Mouse (Mus musculus) CH12.LX (cell line): ENCODE measurements around the gene Snrk. TPM values are rescaled to one million over a fixed set of nuclear protein-coding genes. Genes with fewer than 3 reads are reported as not detected.

Source experiments
- DNase-seq: peaks from one replicate; pipeline ENCODE4 v3.0.0-alpha.2; 2013; ENCODE audit errors: extremely low read depth
- H3K27ac ChIP-seq: 2 replicates; pipeline ENCODE4 v1.5.1; 2012; ENCODE audit warnings: low read depth, mild to moderate bottlenecking, control low read depth, moderate library complexity; ENCODE audit not compliant: insufficient read depth
- H3K27me3 ChIP-seq: replicated peaks from 2 replicates; pipeline ENCODE3; 2012; ENCODE audit warnings: inconsistent platforms
- H3K36me3 ChIP-seq, 2 experiments: replicated peaks in 1 of 2; 2 replicates each; pipeline versions ENCODE3 to v1.6.1; 2012; ENCODE audit warnings: inconsistent platforms in 1 of 2, low read length in 1 of 2, mild to moderate bottlenecking in 1 of 2, mixed read lengths in 1 of 2, moderate library complexity in 1 of 2; ENCODE audit not compliant: control insufficient read depth in 1 of 2, insufficient read depth in 1 of 2
- H3K4me1 ChIP-seq, 2 experiments: 2 replicates each; pipeline ENCODE4 v1.6.1; 2012; ENCODE audit warnings: inconsistent platforms in 1 of 2, moderate library complexity in 1 of 2; ENCODE audit not compliant: insufficient read depth in 2 of 2, control insufficient read depth in 1 of 2
- H3K4me2 ChIP-seq: 2 replicates; pipeline ENCODE4 v1.6.1; 2012; ENCODE audit warnings: low read depth, mild to moderate bottlenecking, control low read depth; ENCODE audit not compliant: poor library complexity, insufficient read depth, severe bottlenecking
- H3K4me3 ChIP-seq, 3 experiments: fragments of 150-350 bp in 1 of 3; sonication (generic) in 1 of 3; replicated peaks in 1 of 3; 2 replicates each; pipeline versions ENCODE3 to v1.5.1; 2011 to 2012; ENCODE audit warnings: low read depth in 2 of 3, low read length in 2 of 3, mild to moderate bottlenecking in 2 of 3, moderate library complexity in 2 of 3, control low read depth in 1 of 3, improper control_type of control experiment in 1 of 3, inconsistent platforms in 1 of 3, mixed read lengths in 1 of 3; ENCODE audit not compliant: poor library complexity in 1 of 3
- H3K79me2 ChIP-seq: replicated peaks from 2 replicates; pipeline ENCODE4 v1.6.1; 2012; ENCODE audit warnings: mild to moderate bottlenecking, moderate library complexity; ENCODE audit not compliant: control insufficient read depth, poor library complexity, insufficient read depth, severe bottlenecking; ENCODE audit errors: extremely low read depth
- H3K9ac ChIP-seq: 2 replicates; pipeline ENCODE4 v1.6.1; 2012; ENCODE audit warnings: low read depth, mild to moderate bottlenecking, control low read depth, moderate library complexity; ENCODE audit not compliant: insufficient read depth
- H3K9me3 ChIP-seq: replicated peaks from 2 replicates; pipeline ENCODE3; 2012; ENCODE audit warnings: low read length, inconsistent platforms, mixed read lengths
- CHD1 ChIP-seq: IDR thresholded peaks from 2 replicates; pipeline ENCODE4 v1.6.1; 2012; ENCODE audit warnings: low read depth, low read length, improper control_type of control experiment, inconsistent platforms
- CTCF ChIP-seq, 2 experiments: IDR thresholded peaks in 1 of 2; conservative IDR thresholded peaks in 1 of 2; 2 replicates each; pipeline ENCODE4 v1.5.1; 2011 to 2012; ENCODE audit warnings: low read depth in 2 of 2, low read length in 2 of 2, improper control_type of control experiment in 1 of 2, inconsistent platforms in 1 of 2, mild to moderate bottlenecking in 1 of 2, moderate library complexity in 1 of 2
- E2F4 ChIP-seq: IDR thresholded peaks from 2 replicates; pipeline ENCODE4 v1.6.1; 2011; ENCODE audit warnings: low read depth, low read length, improper control_type of control experiment; ENCODE audit not compliant: insufficient replicate concordance
- ELF1 ChIP-seq: IDR thresholded peaks from 2 replicates; pipeline ENCODE4 v1.6.1; 2014; ENCODE audit warnings: low read depth, mild to moderate bottlenecking, inconsistent platforms, low read length, improper control_type of control experiment
- GABPA ChIP-seq: IDR thresholded peaks from 2 replicates; pipeline ENCODE4 v1.6.1; 2012; ENCODE audit warnings: low read depth, low read length, improper control_type of control experiment, inconsistent platforms; ENCODE audit not compliant: insufficient replicate concordance
- IRF4 ChIP-seq: IDR thresholded peaks from 2 replicates; pipeline ENCODE4 v1.6.1; 2014; ENCODE audit warnings: low read depth, mild to moderate bottlenecking, inconsistent platforms, low read length, improper control_type of control experiment
- JUN ChIP-seq: IDR thresholded peaks from 2 replicates; pipeline ENCODE4 v1.6.1; 2011; ENCODE audit warnings: low read depth, mild to moderate bottlenecking, low read length, improper control_type of control experiment, moderate library complexity; ENCODE audit not compliant: insufficient read depth
- JUND ChIP-seq: conservative IDR thresholded peaks from 2 replicates; pipeline ENCODE4 v1.6.1; 2011; ENCODE audit warnings: low read depth, low read length, improper control_type of control experiment
- KAT2A ChIP-seq: IDR thresholded peaks from 2 replicates; pipeline ENCODE4 v1.6.1; 2012; ENCODE audit warnings: low read length, improper control_type of control experiment, inconsistent platforms; ENCODE audit not compliant: insufficient replicate concordance
- MAFK ChIP-seq: IDR thresholded peaks from 2 replicates; pipeline ENCODE4 v1.6.1; 2011; ENCODE audit warnings: low read length, improper control_type of control experiment; ENCODE audit not compliant: insufficient replicate concordance
- MEF2A ChIP-seq: IDR thresholded peaks from 2 replicates; pipeline ENCODE4 v1.6.1; 2014; ENCODE audit warnings: low read depth, mild to moderate bottlenecking, inconsistent platforms, low read length, improper control_type of control experiment, borderline replicate concordance
- POLR2A ChIP-seq: IDR thresholded peaks from 2 replicates; pipeline ENCODE4 v1.6.1; 2011; ENCODE audit warnings: low read depth, mild to moderate bottlenecking, improper control_type of control experiment, low read length
- RAD21 ChIP-seq: IDR thresholded peaks from 2 replicates; pipeline ENCODE4 v1.6.1; 2011; ENCODE audit warnings: low read depth, mild to moderate bottlenecking, low read length, improper control_type of control experiment, moderate library complexity
- RCOR1 ChIP-seq: conservative IDR thresholded peaks from 2 replicates; pipeline ENCODE4 v1.6.1; 2012; ENCODE audit warnings: low read depth, mild to moderate bottlenecking, inconsistent platforms, low read length, improper control_type of control experiment
- SMC3 ChIP-seq: IDR thresholded peaks from 2 replicates; pipeline ENCODE4 v1.6.1; 2011; ENCODE audit warnings: low read depth, low read length, improper control_type of control experiment
- UBTF ChIP-seq: IDR thresholded peaks from 2 replicates; pipeline ENCODE4 v1.6.1; 2012; ENCODE audit warnings: low read depth, mild to moderate bottlenecking, inconsistent platforms, low read length, improper control_type of control experiment, moderate library complexity
- USF1 ChIP-seq: IDR thresholded peaks from 2 replicates; pipeline ENCODE4 v1.6.1; 2014; ENCODE audit warnings: low read depth, mild to moderate bottlenecking, inconsistent platforms, low read length, improper control_type of control experiment
- ZC3H11A ChIP-seq: IDR thresholded peaks from 2 replicates; pipeline ENCODE4 v1.6.1; 2012; ENCODE audit warnings: low read depth, mild to moderate bottlenecking, inconsistent platforms, low read length, improper control_type of control experiment
- ZMIZ1 ChIP-seq: IDR thresholded peaks from 2 replicates; pipeline ENCODE4 v1.6.1; 2012; ENCODE audit warnings: low read depth, mild to moderate bottlenecking, inconsistent platforms, low read length, improper control_type of control experiment
- dilution Hi-C: fragments of 300-500 bp; cut with MboI; formaldehyde crosslinking; loops from 2 replicates; pipeline ENCODE4 v1.14.3; 2020; ENCODE audit warnings: low sequenced_read_pairs; ENCODE audit not compliant: extremely low pct_unique_long_range_greater_than_20kb, extremely low pct_ligation_motif_present
- in situ Hi-C: fragments of 300-500 bp; cut with MboI; formaldehyde crosslinking; loops from 3 replicates; pipeline ENCODE4 v1.14.3; 2019; ENCODE audit warnings: low sequenced_read_pairs, low pct_ligation_motif_present, low pct_unique_long_range_greater_than_20kb, mixed read lengths
- polyA plus RNA-seq: library from polyadenylated mRNA; unstranded; fragments of >175 nt; gene quantifications from 2 replicates; pipeline ENCODE4 v1.2.1, GENCODE M21; 2012; ENCODE audit warnings: low read depth; ENCODE audit not compliant: insufficient read length
- total RNA-seq, 2 experiments: library from RNA; depleted of rRNA; stranded (reverse); fragments of 300-350 nt in 1 of 2; fragments of >200 nt in 1 of 2; gene quantifications; 2 replicates each; pipeline ENCODE4 v1.2.3; 2012 to 2014

Gene Snrk
- total and polyA plus RNA-seq, 3 experiments, result 6.1 to 13.1 (median 7.0) TPM

GRCm38 (mm10) chr9:122199253-122199652, 82.2 kb downstream of the Snrk start:
- DNase-seq, result peak; percentile 19
- H3K79me2 ChIP-seq, result no peaks in the 10 kb centered on the region
- no peaks in the 10 kb centered on the region for H3K9me3 ChIP-seq
- H3K27me3 ChIP-seq, result no peaks in the 10 kb centered on the region
- in situ Hi-C loops (no loop called here), dilution Hi-C loops (no loop called here)
- H3K4me1 ChIP-seq, result no peaks in the 10 kb centered on the region
- H3K27ac ChIP-seq, result no peak overlapping the region
- peak; percentile 15 to 65; a peak in 3 of 4 replicates for TF ChIP-seq CTCF (conservative IDR thresholded peaks at IDR 0.05 in 1 of 2, IDR thresholded peaks at IDR 0.05 in 1 of 2; ENCODE audit: low read depth in 2 of 2, low read length in 2 of 2)
- TF ChIP-seq SMC3, result peak; percentile 56
- TF ChIP-seq JUND, result no peak
- peak; percentile 66 for TF ChIP-seq RAD21
- H3K36me3 ChIP-seq, result peaks cover 0 to 22% of the 10 kb centered on the region in 2 experiments
- no peak overlapping the region for H3K4me2 ChIP-seq
- no peak overlapping the region for H3K9ac ChIP-seq
- H3K4me3 ChIP-seq, result no peak overlapping the region

- peak; percentile 50 for DNase-seq
- in situ Hi-C loops, result no loop called here
These were observed 87.4 kb downstream of the Snrk start for GRCm38 (mm10) chr9:122204508-122204907.

GRCm38 (mm10) chr9:122205543-122206200, 88.6 kb downstream of the Snrk start:
- TF ChIP-seq JUN (no peak), ZMIZ1 (no peak), RCOR1 (no peak), ELF1 (no peak), ZC3H11A (no peak), MAFK (no peak), CHD1 (no peak), USF1 (no peak), POLR2A (no peak), KAT2A (no peak), MEF2A (no peak), UBTF (no peak), GABPA (no peak)
- TF ChIP-seq, all 38 proteins: peak for 0
- Histone ChIP-seq H3K27ac (no peak overlapping the region), H3K36me3 (peaks cover 0 to 2% of the 10 kb centered on the region in 2 experiments), H3K4me2 (no peak overlapping the region), H3K27me3 (no peaks in the 10 kb centered on the region), H3K4me3 (no peak overlapping the region), H3K79me2 (no peaks in the 10 kb centered on the region), H3K4me1 (peaks cover 0 to 24% of the 10 kb centered on the region in 2 experiments; a peak in 3 of 4 replicates), H3K9me3 (no peaks in the 10 kb centered on the region), H3K9ac (no peak overlapping the region)
- dilution Hi-C loops, result no loop called here
- in situ Hi-C loops, result no loop called here
- no peak for DNase-seq

More at GRCm38 (mm10) chr9:122204508-122204907, 87.4 kb downstream of the Snrk start:
- TF ChIP-seq CHD1 (no peak), SMC3 (peak; percentile 48), CTCF (conservative IDR thresholded peaks at IDR 0.05 in 1 of 2, IDR thresholded peaks at IDR 0.05 in 1 of 2; ENCODE audit: low read depth in 2 of 2, low read length in 2 of 2) (peak in 1 of 2 experiments; percentile 69; a peak in 2 of 4 replicates), ELF1 (no peak), E2F4 (no peak), RAD21 (peak; percentile 69), IRF4 (no peak)
- dilution Hi-C loops, result no loop called here
- Histone ChIP-seq H3K36me3 (peaks cover 0 to 4% of the 10 kb centered on the region in 2 experiments), H3K79me2 (no peaks in the 10 kb centered on the region), H3K4me1 (peaks cover 0 to 17% of the 10 kb centered on the region in 2 experiments; a peak in 3 of 4 replicates), H3K9me3 (no peaks in the 10 kb centered on the region), H3K4me3 (no peak overlapping the region), H3K4me2 (no peak overlapping the region), H3K27me3 (no peaks in the 10 kb centered on the region), H3K9ac (no peak overlapping the region), H3K27ac (no peak overlapping the region)
